Mouse (Mus musculus) spleen, postnatal 0 days (tissue): ENCODE results near the gene Gm21897. TPM values are rescaled to one million over a fixed set of nuclear protein-coding genes. Genes with fewer than 3 reads are reported as not detected.

Experiments
- polyA plus RNA-seq: library from polyadenylated mRNA; unstranded; fragments of >200 nt; fragmentation: Nextera tagmentation; extraction: Ambion mirVana; gene quantifications from 2 replicates; pipeline ENCODE4 v1.2.1, GENCODE M21; 2015

Gm21897 gene
- not detected in 2 replicates for polyA plus RNA-seq

GRCm38 (mm10) chr16:15317158-15317557, at the start of gene Gm21897:
Gm21897 (plus strand) TSS chr16:15317458.

